Mouse (Mus musculus) G1E (cell line): ENCODE data around the gene Lrrc46.

Experiments
- CTCF ChIP-seq: IDR thresholded peaks from 2 replicates; pipeline ENCODE4 v1.5.1; 2012; ENCODE audit warnings: low read depth, low read length, inconsistent platforms, mixed read lengths
- GATA1 ChIP-seq: IDR thresholded peaks from 2 replicates; pipeline ENCODE4 v1.6.1; 2012; ENCODE audit warnings: borderline replicate concordance, low read length, inconsistent platforms, mixed read lengths
- GATA2 ChIP-seq: IDR thresholded peaks from 2 replicates; pipeline ENCODE4 v1.6.1; 2012; ENCODE audit warnings: low read depth, low read length, inconsistent platforms, borderline replicate concordance
- TAL1 ChIP-seq: conservative IDR thresholded peaks from 2 replicates; pipeline ENCODE4 v1.6.1; 2012; ENCODE audit warnings: low read depth, low read length, inconsistent platforms, mixed read lengths

GRCm38 (mm10) chr11:97021121-97021765, 20.0 kb downstream of the Lrrc46 start:
- TF ChIP-seq CTCF (no peak), GATA1 (no peak), GATA2 (no peak), TAL1 (no peak)
